Mouse (Mus musculus) heart, postnatal 0 days (tissue): Measurements from ENCODE around the gene Sohlh2.

Experiments used
- CTCF ChIP-seq: IDR thresholded peaks from 2 replicates; pipeline ENCODE4 v1.5.1; 2016; ENCODE audit warnings: antibody characterized with exemption, control low read depth, low read depth
- EP300 ChIP-seq: IDR thresholded peaks from 2 replicates; pipeline ENCODE4 v1.6.1; 2016; ENCODE audit warnings: antibody characterized with exemption, low read depth

- no peak for TF ChIP-seq CTCF
- no peak for TF ChIP-seq EP300
Measured at GRCm38 (mm10) chr3:55144916-55145315, 36.9 kb upstream of the Sohlh2 start.
